Comparison of ENCODE assay signal across 12 mouse cellular contexts in genomic region chr13:103316777-103317367, GRCm38 (mm10).
"Had no signal": no experiment of that assay in that cellular context is flagged by ENCODE, and none has a peak within 500 bp of the region (broad histone marks: within the 10 kb centered on the region; RNA-seq: fewer than 3 reads in every experiment).

No protein-coding gene starts in this region.

- H3K4me1 ChIP-seq: liver, embryonic 12.5 days; neural tube, embryonic 12.5 days had no signal

- H3K27ac ChIP-seq: liver, embryonic 12.5 days; liver, embryonic 14.5 days; midbrain, embryonic 12.5 days; neural tube, embryonic 12.5 days had no signal

- H3K9ac ChIP-seq: liver, embryonic 12.5 days; liver, embryonic 14.5 days; lung, embryonic 14.5 days; midbrain, embryonic 12.5 days; neural tube, embryonic 12.5 days had no signal

- H3K4me2 ChIP-seq: liver, embryonic 12.5 days; lung, embryonic 14.5 days; midbrain, embryonic 12.5 days; neural tube, embryonic 12.5 days had no signal

- H3K27me3 ChIP-seq: liver, embryonic 12.5 days; neural tube, embryonic 12.5 days had no signal

- DNase-seq: lung, adult 18-20 months; lung, embryonic 14.5 days; lung, postnatal 10 days; lung, postnatal 4 days; right cerebral cortex, postnatal 14 days; thymus, adult 18-20 months; thymus, postnatal 14 days; thymus, postnatal 36 days had no signal

- H3K4me3 ChIP-seq: liver, embryonic 12.5 days; midbrain, embryonic 12.5 days; neural tube, embryonic 12.5 days had no signal

- ATAC-seq: liver, embryonic 12.5 days had no signal

- H3K9me3 ChIP-seq: liver, embryonic 12.5 days; midbrain, embryonic 12.5 days; neural tube, embryonic 12.5 days had no signal

- H3K36me3 ChIP-seq: liver, embryonic 12.5 days; midbrain, embryonic 12.5 days; neural tube, embryonic 12.5 days had no signal
